Mouse (Mus musculus): ENCODE measurements at regions not wholly inside any gene's neighbourhood (a gene's known extent, or its start where the extent isn't known, plus 50 kb on each side); places are given as distances from the start of the nearest gene placed in this dataset.

GRCm38 (mm10) chr15:41163643-41164358 lies 1029.6 kb downstream of the 9330182O14Rik start:
- TF ChIP-seq CTCF (IDR thresholded peaks at IDR 0.05; ENCODE audit: borderline replicate concordance, control insufficient read depth, extremely low read depth, insufficient read depth, low read length, poor library complexity) (no peak), POLR2A (IDR thresholded peaks at IDR 0.05; ENCODE audit: control insufficient read depth, extremely low read depth, insufficient read depth, low read length, poor library complexity) (no peak)
